Mouse (Mus musculus): ENCODE data around the gene Map7d1.

- TF ChIP-seq CTCF (IDR thresholded peaks at IDR 0.05; ENCODE audit: insufficient read depth, low read depth, low read length) (no peak), POLR2A (IDR thresholded peaks at IDR 0.05; ENCODE audit: insufficient read depth, low read depth, low read length) (no peak)
These were observed 61.9 kb downstream of the Map7d1 start for GRCm38 (mm10) chr4:126194216-126194615.

Measured in olfactory bulb, adult 2 months (tissue).